Mouse (Mus musculus) Patski (cell line): ENCODE measurements around the gene Rnase9. TPM values are rescaled to one million over a fixed set of nuclear protein-coding genes. Genes with fewer than 3 reads are reported as not detected.

Experiments used
- ATAC-seq: fragments of 100-300 bp; one replicate; pipeline ENCODE4 v1.8.0; 2021
- CTCF ChIA-PET: fragments of 350-600 bp; sonication (Branson Sonifier 250); formaldehyde crosslinking; loops from one replicate; lab custom pipeline; 2022; ENCODE audit warnings: inconsistent platforms; lab: Charles Lee
- POLR2A ChIA-PET: fragments of 350-600 bp; sonication (Branson Sonifier 250); formaldehyde crosslinking; loops from one replicate; lab custom pipeline; 2022; ENCODE audit warnings: antibody characterized with exemption, inconsistent platforms; lab: Charles Lee
- DNase-seq: peaks from one replicate; pipeline ENCODE4 v3.0.0-alpha.2; 2011; ENCODE audit warnings: low read depth, low spot score
- H3K27me3 ChIP-seq: fragments of 371-371 bp; one replicate; pipeline ENCODE4 v1.5.1; 2021
- CTCF ChIP-seq: fragments of 100-300 bp; IDR thresholded peaks from one replicate; pipeline ENCODE4 v1.5.1; 2021
- in situ Hi-C: fragments of 300-500 bp; cut with MboI; formaldehyde crosslinking; loops from 3 replicates; pipeline ENCODE4 v1.11.1; 2018; ENCODE audit warnings: low pct_unique_long_range_greater_than_20kb, mixed read lengths
- polyA plus RNA-seq: library from polyadenylated mRNA; unstranded; gene quantifications from one replicate; pipeline ENCODE4 v1.2.3, GENCODE M21; 2021

The Rnase9 gene
- polyA plus RNA-seq, 1 experiment from 2014 or later, result not detected

- peak; percentile 12 for ATAC-seq
- TF ChIP-seq CTCF, result no peak
- in situ Hi-C loops, result no loop called here
- ChIA-PET POLR2A (no interaction called here), CTCF (interaction anchor here (0.7 kb wide), 1 partner anchor 18 kb away, joined by 3 read pairs; no protein-coding TSS in a partner anchor)
- peaks cover 3% of the 10 kb centered on the region for H3K27me3 ChIP-seq
- no peak for DNase-seq
Measured at GRCm38 (mm10) chr14:51082599-51083581, 41.2 kb upstream of the Rnase9 start.

DNA sequence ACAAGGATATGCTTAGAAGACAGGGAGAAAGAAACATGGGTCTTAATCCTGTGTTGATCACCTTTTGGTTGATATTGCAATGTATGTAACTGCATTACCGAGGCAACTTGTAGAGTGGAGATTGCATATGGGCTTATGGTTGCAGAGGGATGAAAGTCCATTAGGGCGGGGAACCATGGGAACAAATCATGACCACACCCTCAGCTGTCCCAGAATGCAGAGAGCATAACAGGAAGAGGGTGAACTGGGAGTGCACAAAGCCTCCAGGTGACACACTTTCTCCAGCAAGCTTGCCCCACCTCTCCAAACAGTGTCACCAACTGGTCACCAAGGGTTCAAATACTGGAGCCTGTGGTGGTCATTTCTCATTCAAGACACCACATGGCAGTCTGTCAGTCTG is 39.4 kb upstream of the Rnase9 start:
- no peak for ATAC-seq
- peaks cover 3% of the 10 kb centered on the region for H3K27me3 ChIP-seq
- DNase-seq, result no peak
- in situ Hi-C loops, result no loop called here
- ChIA-PET POLR2A (no interaction called here), CTCF (interaction anchor here (1.1 kb wide), 1 partner anchor 17 kb away, joined by 4 read pairs; no protein-coding TSS in a partner anchor)
- no peak for TF ChIP-seq CTCF

GRCm38 (mm10) chr14:51079180-51079579 is 37.5 kb upstream of the Rnase9 start:
- TF ChIP-seq CTCF, result no peak
- in situ Hi-C loops, result no loop called here
- ChIA-PET POLR2A (no interaction called here), CTCF (interaction anchor here (1.0 kb wide), 1 partner anchor 10 kb away, joined by 4 read pairs; no protein-coding TSS in a partner anchor)
- no peak for DNase-seq
- ATAC-seq, result no peak
- peaks cover 11% of the 10 kb centered on the region for H3K27me3 ChIP-seq

- no peak for ATAC-seq
- TF ChIP-seq CTCF, result no peak
- CTCF ChIA-PET, result no interaction called here
- DNase-seq, result no peak
- peaks cover 17% of the 10 kb centered on the region for H3K27me3 ChIP-seq
- in situ Hi-C loops, result no loop called here
- POLR2A ChIA-PET, result no interaction called here
Measured at GRCm38 (mm10) chr14:51074335-51074734, 32.7 kb upstream of the Rnase9 start, which contains the start of gene Olfr750. Gene Olfr750 (minus strand): TSS chr14:51074435.

DNA sequence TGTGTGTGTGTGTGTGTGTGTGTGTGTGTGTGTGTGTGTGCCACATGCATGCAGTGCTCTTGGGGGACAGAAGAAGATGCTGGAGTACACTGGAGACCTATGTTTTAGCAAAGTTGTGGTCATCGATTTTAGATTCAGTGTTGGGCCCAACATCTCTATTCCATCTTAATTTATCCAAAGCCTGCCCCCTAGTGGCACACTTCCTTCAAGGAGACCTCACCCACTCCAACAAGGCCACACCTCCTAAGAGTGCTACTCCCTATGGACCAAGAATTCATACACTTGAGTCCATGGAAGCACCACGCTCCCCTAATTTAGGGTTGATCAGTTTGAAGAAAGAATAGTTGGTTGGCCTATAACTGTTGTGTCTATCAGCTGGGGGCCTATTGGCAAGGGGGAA is 27.9 kb upstream of the Rnase9 start:
- TF ChIP-seq CTCF, result peak; percentile 41
- peaks cover 11% of the 10 kb centered on the region for H3K27me3 ChIP-seq
- ChIA-PET CTCF (no interaction called here), POLR2A (no interaction called here)
- in situ Hi-C loops, result no loop called here
- no peak for DNase-seq
- no peak for ATAC-seq

- ATAC-seq, result no peak
- no peak for TF ChIP-seq CTCF
- H3K27me3 ChIP-seq, result peaks cover 7% of the 10 kb centered on the region
- ChIA-PET POLR2A (no interaction called here), CTCF (no interaction called here)
- in situ Hi-C loops, result no loop called here
- DNase-seq, result no peak
Measured at GRCm38 (mm10) chr14:51068956-51069355, 27.3 kb upstream of the Rnase9 start.

DNA sequence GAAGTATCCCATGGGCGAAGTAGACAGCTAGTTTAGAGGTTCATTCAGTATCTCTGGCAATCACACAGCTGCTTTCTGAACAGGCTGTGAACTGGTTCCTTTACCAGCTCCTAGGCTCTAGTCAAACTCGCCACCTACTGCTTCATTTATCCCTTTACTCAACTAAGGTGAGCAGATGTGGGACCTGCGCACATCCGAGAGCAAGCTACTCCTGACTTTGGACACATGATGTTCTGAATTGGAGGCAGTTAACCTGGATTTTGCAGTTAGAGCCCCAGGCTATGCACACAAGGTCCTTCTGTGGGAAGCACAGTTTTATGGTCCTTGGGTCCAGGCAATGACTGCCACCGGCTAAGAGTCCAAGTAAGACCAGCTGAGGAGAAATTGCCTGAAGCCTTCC is 19.1 kb upstream of the Rnase9 start:
- ChIA-PET CTCF (interaction anchor here (1.0 to 1.4 kb wide), 2 partner anchors 18 to 34 kb away, joined by 3 to 4 read pairs; no protein-coding TSS in a partner anchor), POLR2A (no interaction called here)
- in situ Hi-C loops, result loop anchor here (5.0 kb wide), 3 partner anchors 38 to 258 kb away; partner anchors contain the start of genes Pip4p1 and Pnp
- no peak for TF ChIP-seq CTCF
- ATAC-seq (no peak), DNase-seq (no peak)
- H3K27me3 ChIP-seq, result no peaks in the 10 kb centered on the region

DNA sequence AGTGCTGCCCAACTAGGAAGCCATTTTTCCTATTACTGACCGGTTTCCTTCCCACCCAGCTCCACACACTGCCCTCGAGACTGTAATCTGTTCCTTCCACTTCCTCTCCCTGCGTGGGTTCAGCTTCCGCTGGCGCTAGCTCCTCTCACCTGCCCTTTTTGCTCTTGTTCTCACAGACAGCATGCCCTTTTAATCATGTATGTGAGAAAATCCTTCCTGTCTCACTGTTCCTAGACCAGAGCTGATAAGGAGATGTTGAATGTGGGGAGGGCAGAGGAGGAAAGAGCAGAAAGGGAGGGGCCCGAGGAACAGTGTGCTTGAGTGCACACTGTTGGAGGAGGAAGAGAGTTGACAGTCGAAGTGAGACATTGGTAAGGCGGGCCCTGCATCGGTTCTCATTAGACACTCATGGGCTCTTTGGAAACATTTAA is 15.7 kb upstream of the Rnase9 start, which contains the start of gene Rnase12:
TSS of gene Rnase12 (minus strand) at position 261 of the 431 bp plus-strand sequence.
- in situ Hi-C loops, result no loop called here
- DNase-seq (no peak), ATAC-seq (no peak)
- CTCF ChIA-PET, result no interaction called here
- no peaks in the 10 kb centered on the region for H3K27me3 ChIP-seq
- POLR2A ChIA-PET, result no interaction called here
- no peak for TF ChIP-seq CTCF

- POLR2A ChIA-PET, result no interaction called here
- no peak for ATAC-seq
- TF ChIP-seq CTCF, result no peak
- in situ Hi-C loops, result no loop called here
- CTCF ChIA-PET, result interaction anchor here (1.0 to 1.3 kb wide), 4 partner anchors 8 to 28 kb away, joined by 3 to 4 read pairs (median 3); no protein-coding TSS in a partner anchor
- peaks cover 7% of the 10 kb centered on the region for H3K27me3 ChIP-seq
- no peak for DNase-seq
Measured at GRCm38 (mm10) chr14:51054243-51055237, 12.9 kb upstream of the Rnase9 start.

DNA sequence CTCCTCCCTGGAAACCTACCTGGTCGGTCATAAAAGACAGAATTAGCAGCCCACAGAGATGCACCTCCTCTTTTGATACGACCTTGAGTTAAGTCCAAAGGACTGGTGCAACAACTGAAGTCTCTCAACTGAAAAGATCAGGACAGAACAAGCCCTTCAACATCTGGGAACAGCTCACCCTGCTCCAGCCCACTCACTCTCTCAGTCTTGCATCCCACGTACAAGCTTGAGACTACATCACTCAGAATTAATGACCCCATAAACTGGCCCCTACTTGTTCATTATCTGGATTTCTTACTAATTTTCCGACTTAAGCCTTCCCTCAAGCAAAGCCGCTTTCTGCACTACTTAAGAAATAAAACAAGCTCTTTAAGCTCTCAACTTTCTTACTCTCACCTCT is 11.5 kb upstream of the Rnase9 start:
- peaks cover 11% of the 10 kb centered on the region for H3K27me3 ChIP-seq
- no peak for ATAC-seq
- POLR2A ChIA-PET, result no interaction called here
- DNase-seq, result no peak
- CTCF ChIA-PET, result interaction anchor here (0.7 to 1.3 kb wide), 2 partner anchors 9 to 15 kb away, joined by 3 read pairs; no protein-coding TSS in a partner anchor
- in situ Hi-C loops, result no loop called here
- no peak for TF ChIP-seq CTCF
